Mouse (Mus musculus) liver, embryonic 13.5 days (tissue): ENCODE data around the gene Doc2g. TPM values are rescaled to one million over a fixed set of nuclear protein-coding genes. Genes with fewer than 3 reads are reported as not detected.

Experiments used
- ATAC-seq: fragments of 200-750 bp; cut with Nextera tagmentation; 2 replicates; pipeline ENCODE4 v1.8.0; 2017; ENCODE audit warnings: low read depth, mild to moderate bottlenecking, moderate number of reproducible peaks, moderate library complexity
- DNase-seq: peaks from one replicate; pipeline ENCODE4 v3.0.0; 2022
- H3K27ac ChIP-seq: fragments of 300-500 bp; sonication (generic); 2 replicates; pipeline ENCODE4 v1.5.1; 2015; ENCODE audit warnings: moderate library complexity, mild to moderate bottlenecking, inconsistent platforms
- H3K27me3 ChIP-seq: fragments of 300-500 bp; sonication (generic); 2 replicates; pipeline ENCODE4 v1.6.1; 2015; ENCODE audit warnings: mild to moderate bottlenecking, inconsistent platforms
- H3K36me3 ChIP-seq: fragments of 300-500 bp; sonication (generic); 2 replicates; pipeline ENCODE4 v1.6.1; 2015; ENCODE audit warnings: mild to moderate bottlenecking, inconsistent platforms
- H3K4me1 ChIP-seq: fragments of 300-500 bp; sonication (generic); replicated peaks from 2 replicates; pipeline ENCODE4 v1.6.1; 2015; ENCODE audit warnings: inconsistent platforms
- H3K4me2 ChIP-seq: fragments of 300-500 bp; sonication (generic); 2 replicates; pipeline ENCODE4 v1.6.1; 2015; ENCODE audit warnings: inconsistent platforms, mild to moderate bottlenecking, moderate library complexity
- H3K4me3 ChIP-seq: fragments of 300-500 bp; sonication (generic); replicated peaks from 2 replicates; pipeline ENCODE4 v1.5.1; 2015; ENCODE audit warnings: mild to moderate bottlenecking, inconsistent platforms
- H3K9ac ChIP-seq: fragments of 300-500 bp; sonication (generic); 2 replicates; pipeline ENCODE4 v1.6.1; 2015; ENCODE audit warnings: mild to moderate bottlenecking, inconsistent platforms
- H3K9me3 ChIP-seq: fragments of 300-500 bp; sonication (generic); replicated peaks from 2 replicates; pipeline ENCODE4 v1.6.1; 2016; ENCODE audit warnings: inconsistent platforms
- WGBS: fragments of 180-500 bp; shearing (Covaris S2); methylation state at CpG from one replicate; pipeline ENCODE4 v1.1.7; 2015; ENCODE audit not compliant: insufficient replicate concordance; 5-methylcytosine and 5-hydroxymethylcytosine counted together
- polyA plus RNA-seq: library from polyadenylated mRNA; unstranded; fragments of >200 nt; fragmentation: Nextera tagmentation; extraction: Ambion mirVana; gene quantifications from 2 replicates; pipeline ENCODE4 v1.2.1, GENCODE M21; 2015

Gene Doc2g
- polyA plus RNA-seq, 1 experiment from 2014 or later, result 0.80 TPM

GRCm38 (mm10) chr19:3990804-3991203 lies 12.3 kb upstream of the Doc2g start:
- ATAC-seq (no peak), DNase-seq (no peak)
- Histone ChIP-seq H3K36me3 (peaks cover 4% of the 10 kb centered on the region; the same call in 1 of the 2 replicates), H3K9me3 (no peaks in the 10 kb centered on the region), H3K27ac (no peak overlapping the region), H3K27me3 (0 out of 2 replicates have a peak, but pooled peaks cover 4% of the 10 kb centered on the region), H3K4me2 (no peak overlapping the region), H3K4me1 (peaks cover 24% of the 10 kb centered on the region), H3K9ac (no peak overlapping the region), H3K4me3 (no peak overlapping the region)
- 66% methylated on average over 6 of the region's 6 CpGs for WGBS

DNA sequence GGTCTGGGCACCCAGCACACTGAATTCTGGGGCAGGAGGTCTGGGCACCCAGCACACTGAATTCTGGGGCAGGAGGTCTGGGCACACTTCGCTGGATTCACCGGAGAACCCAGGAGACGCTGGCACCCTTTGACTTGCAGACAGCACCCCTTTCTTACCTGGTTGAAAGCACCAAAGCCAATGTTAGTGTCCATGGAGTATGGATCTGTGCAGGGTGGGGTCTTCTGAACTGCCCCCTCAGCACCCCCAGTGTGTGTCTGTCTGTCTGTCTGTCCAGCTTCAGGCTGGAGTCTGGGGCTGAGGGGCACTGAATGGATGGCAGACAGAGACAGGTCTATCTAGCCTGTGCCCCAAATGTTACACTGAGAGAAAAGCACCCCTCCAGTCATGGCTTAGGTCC lies 11.6 kb upstream of the Doc2g start:
- ATAC-seq, result no peak
- 83% methylated on average over 3 of the region's 3 CpGs for WGBS
- Histone ChIP-seq H3K27me3 (0 out of 2 replicates have a peak, but pooled peaks cover 4% of the 10 kb centered on the region), H3K9ac (no peak overlapping the region), H3K4me2 (no peak overlapping the region), H3K9me3 (no peaks in the 10 kb centered on the region), H3K36me3 (peaks cover 4% of the 10 kb centered on the region; the same call in 1 of the 2 replicates), H3K4me3 (no peak overlapping the region), H3K27ac (no peak overlapping the region), H3K4me1 (peaks cover 16% of the 10 kb centered on the region)
- no peak for DNase-seq

DNA sequence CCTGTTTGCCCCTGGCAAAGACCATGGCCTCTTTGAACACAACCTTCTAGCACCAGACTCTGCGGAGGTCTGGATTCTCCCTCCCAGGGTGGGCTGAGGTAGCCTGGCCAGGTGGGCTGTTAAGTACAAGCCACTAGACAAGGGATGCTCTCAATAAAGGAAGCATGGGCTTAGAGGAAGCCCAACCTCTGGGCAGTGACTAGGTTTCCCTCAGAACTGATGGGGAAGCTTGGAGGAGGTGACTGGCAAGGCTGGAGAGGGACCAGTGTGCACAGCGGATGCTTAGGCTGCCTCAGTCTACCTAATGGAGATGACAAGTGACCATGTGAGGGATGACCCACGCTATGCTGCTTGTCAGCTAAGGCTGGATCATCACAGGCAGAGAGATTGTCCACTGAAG lies 11.1 kb upstream of the Doc2g start:
- H3K27me3 ChIP-seq, result 0 out of 2 replicates have a peak, but pooled peaks cover 4% of the 10 kb centered on the region
- no peak overlapping the region for H3K27ac ChIP-seq
- no peak overlapping the region for H3K9ac ChIP-seq
- ATAC-seq (no peak), DNase-seq (no peak)
- H3K36me3 ChIP-seq, result peaks cover 4% of the 10 kb centered on the region; the same call in 1 of the 2 replicates
- peaks cover 14% of the 10 kb centered on the region for H3K4me1 ChIP-seq
- 67% methylated on average over 3 of the region's 3 CpGs for WGBS
- H3K9me3 ChIP-seq, result no peaks in the 10 kb centered on the region
- no peak overlapping the region for H3K4me2 ChIP-seq
- no peak overlapping the region for H3K4me3 ChIP-seq

GRCm38 (mm10) chr19:3992416-3992815 lies 10.7 kb upstream of the Doc2g start, which contains the start of gene Tbx10:
Gene Tbx10, plus strand, starts transcription at chr19:3992752.
- H3K9me3 ChIP-seq, result no peaks in the 10 kb centered on the region
- no peak within 1 kb of the TSS for H3K4me2 ChIP-seq
- H3K9ac ChIP-seq, result no peak within 1 kb of the TSS
- H3K36me3 ChIP-seq, result peaks cover 4% of the 10 kb centered on the region; the same call in 1 of the 2 replicates
- no peak for ATAC-seq
- no peak within 1 kb of the TSS for H3K4me3 ChIP-seq
- no peak within 1 kb of the TSS for H3K27ac ChIP-seq
- H3K27me3 ChIP-seq, result 0 out of 2 replicates have a peak, but pooled peaks cover 4% of the 10 kb centered on the region
- peaks cover 10% of the 10 kb centered on the region; the same call in 1 of the 2 replicates for H3K4me1 ChIP-seq
- WGBS, result 45% methylated on average over 5 of the region's 5 CpGs
- DNase-seq, result no peak

- ATAC-seq (no peak), DNase-seq (no peak)
- Histone ChIP-seq H3K27ac (no peak overlapping the region), H3K4me3 (no peak overlapping the region), H3K4me1 (peaks cover 23% of the 10 kb centered on the region), H3K9me3 (no peaks in the 10 kb centered on the region), H3K36me3 (no peaks in the 10 kb centered on the region), H3K4me2 (no peak overlapping the region), H3K9ac (no peak overlapping the region), H3K27me3 (0 out of 2 replicates have a peak, but pooled peaks cover 4% of the 10 kb centered on the region)
- WGBS, result 63% methylated on average over 6 of the region's 6 CpGs
Observed at GRCm38 (mm10) chr19:3994932-3995331, 8.2 kb upstream of the Doc2g start.

DNA sequence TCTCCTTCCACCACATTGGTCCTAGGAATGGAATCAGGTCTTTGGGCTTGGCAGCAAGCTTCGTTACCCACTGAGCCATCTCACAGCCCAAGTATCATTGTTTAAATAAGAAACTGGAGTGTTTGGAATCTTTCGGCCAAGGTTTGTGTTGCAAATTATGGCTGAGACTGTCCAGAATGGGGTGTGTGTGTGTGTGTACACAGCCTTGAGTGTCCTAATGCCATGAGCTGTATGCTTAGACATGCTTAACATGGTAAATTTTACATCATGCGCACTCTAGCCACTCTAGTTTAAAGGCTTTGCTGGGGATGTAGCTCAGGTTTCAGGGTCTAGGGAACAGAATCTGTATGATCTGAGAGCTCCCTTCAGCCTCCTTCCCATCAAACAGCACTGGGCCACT lies 7.6 kb upstream of the Doc2g start:
- peaks cover 24% of the 10 kb centered on the region for H3K4me1 ChIP-seq
- H3K27me3 ChIP-seq, result 0 out of 2 replicates have a peak, but pooled peaks cover 4% of the 10 kb centered on the region
- H3K27ac ChIP-seq, result no peak overlapping the region
- H3K4me3 ChIP-seq, result no peak overlapping the region
- no peak overlapping the region for H3K4me2 ChIP-seq
- no peak for DNase-seq
- H3K9me3 ChIP-seq, result no peaks in the 10 kb centered on the region
- no peak for ATAC-seq
- H3K9ac ChIP-seq, result no peak overlapping the region
- 79% methylated on average over 3 of the region's 3 CpGs for whole genome bisulfite sequencing
- H3K36me3 ChIP-seq, result no peaks in the 10 kb centered on the region

DNA sequence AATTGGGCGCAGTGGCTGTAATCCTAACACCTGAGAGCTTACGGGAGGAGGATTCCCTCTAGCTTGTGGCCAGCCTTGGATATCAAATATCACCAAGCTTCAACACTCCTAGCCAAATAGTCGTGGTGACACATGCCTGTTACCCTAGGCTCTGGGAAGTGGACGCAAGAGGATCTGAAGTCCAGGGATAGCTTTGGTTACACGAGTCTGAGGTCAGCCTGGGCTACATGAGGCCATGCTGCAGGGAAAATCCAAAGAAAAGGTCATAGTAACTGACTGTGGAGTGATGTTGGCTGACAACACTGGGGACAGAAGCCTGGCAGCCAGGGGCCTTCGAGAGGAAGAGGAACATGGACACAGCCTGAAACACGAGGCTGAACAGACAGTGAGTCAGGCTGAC lies 7.0 kb upstream of the Doc2g start:
- Histone ChIP-seq H3K36me3 (no peaks in the 10 kb centered on the region), H3K4me2 (no peak overlapping the region), H3K9me3 (no peaks in the 10 kb centered on the region), H3K27ac (no peak overlapping the region), H3K27me3 (0 out of 2 replicates have a peak, but pooled peaks cover 4% of the 10 kb centered on the region), H3K4me3 (no peak overlapping the region), H3K9ac (no peak overlapping the region), H3K4me1 (peaks cover 30% of the 10 kb centered on the region)
- WGBS, result 50% methylated on average over 7 of the region's 7 CpGs
- DNase-seq, result no peak
- ATAC-seq, result no peak

DNA sequence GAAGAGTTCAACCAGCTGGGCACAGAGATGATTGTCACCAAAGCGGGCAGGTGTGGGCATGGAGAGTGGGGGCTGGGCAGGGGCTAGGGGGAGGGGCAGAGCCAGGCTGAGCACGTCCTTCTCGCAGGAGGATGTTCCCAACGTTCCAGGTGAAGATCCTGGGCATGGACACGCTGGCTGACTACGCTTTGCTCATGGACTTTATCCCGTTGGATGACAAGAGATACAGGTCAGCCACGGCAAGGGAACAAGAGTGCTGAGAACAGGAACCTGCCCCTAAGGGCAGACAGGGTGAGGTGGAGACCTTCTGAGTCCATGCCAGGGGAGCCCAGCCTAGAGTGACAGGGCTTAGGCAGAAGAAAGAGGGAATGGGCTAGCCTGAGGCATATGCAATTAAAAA lies 6.4 kb upstream of the Doc2g start:
- H3K4me2 ChIP-seq, result no peak overlapping the region
- ATAC-seq (no peak), DNase-seq (no peak)
- WGBS, result 67% methylated on average over 8 of the region's 8 CpGs
- H3K4me3 ChIP-seq, result no peak overlapping the region
- H3K4me1 ChIP-seq, result peaks cover 36% of the 10 kb centered on the region
- no peak overlapping the region for H3K9ac ChIP-seq
- H3K27me3 ChIP-seq, result 0 out of 2 replicates have a peak, but pooled peaks cover 4% of the 10 kb centered on the region
- H3K27ac ChIP-seq, result no peak overlapping the region
- H3K36me3 ChIP-seq, result no peaks in the 10 kb centered on the region
- no peaks in the 10 kb centered on the region for H3K9me3 ChIP-seq

GRCm38 (mm10) chr19:3997231-3997630 lies 5.9 kb upstream of the Doc2g start:
- Histone ChIP-seq H3K4me3 (no peak overlapping the region), H3K27me3 (0 out of 2 replicates have a peak, but pooled peaks cover 3% of the 10 kb centered on the region), H3K9me3 (no peaks in the 10 kb centered on the region), H3K27ac (no peak overlapping the region), H3K4me1 (peaks cover 40% of the 10 kb centered on the region), H3K36me3 (no peaks in the 10 kb centered on the region), H3K9ac (no peak overlapping the region), H3K4me2 (no peak overlapping the region)
- no peak for DNase-seq
- WGBS, result 52% methylated on average over 8 of the region's 8 CpGs
- no peak for ATAC-seq

DNA sequence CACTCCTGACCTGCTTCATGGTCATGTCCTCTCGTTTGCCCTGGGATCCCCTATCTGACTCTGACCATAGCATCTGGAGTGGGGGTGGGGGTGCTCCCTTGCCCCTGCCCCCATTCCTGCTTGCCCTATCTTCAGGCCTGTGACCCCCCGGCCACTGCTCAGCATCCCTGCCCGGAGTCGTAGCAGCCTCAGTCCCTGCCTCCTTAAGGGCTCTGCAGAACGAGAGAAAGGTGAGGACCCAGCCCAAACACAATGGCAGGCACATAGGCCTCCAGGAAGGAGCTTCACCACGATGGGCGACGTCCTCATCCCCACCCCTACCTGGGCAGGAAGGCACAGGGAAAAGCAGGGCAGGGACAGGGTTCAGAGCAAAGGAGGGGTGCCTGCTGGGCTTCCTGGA lies 4.8 kb upstream of the Doc2g start:
- Histone ChIP-seq H3K4me1 (peaks cover 38% of the 10 kb centered on the region), H3K4me3 (no peak overlapping the region), H3K9ac (no peak overlapping the region), H3K4me2 (no peak overlapping the region), H3K27ac (no peak overlapping the region), H3K9me3 (no peaks in the 10 kb centered on the region), H3K36me3 (no peaks in the 10 kb centered on the region), H3K27me3 (no peaks in the 10 kb centered on the region)
- no peak for ATAC-seq
- no peak for DNase-seq
- 65% methylated on average over 8 of the region's 8 CpGs for WGBS

DNA sequence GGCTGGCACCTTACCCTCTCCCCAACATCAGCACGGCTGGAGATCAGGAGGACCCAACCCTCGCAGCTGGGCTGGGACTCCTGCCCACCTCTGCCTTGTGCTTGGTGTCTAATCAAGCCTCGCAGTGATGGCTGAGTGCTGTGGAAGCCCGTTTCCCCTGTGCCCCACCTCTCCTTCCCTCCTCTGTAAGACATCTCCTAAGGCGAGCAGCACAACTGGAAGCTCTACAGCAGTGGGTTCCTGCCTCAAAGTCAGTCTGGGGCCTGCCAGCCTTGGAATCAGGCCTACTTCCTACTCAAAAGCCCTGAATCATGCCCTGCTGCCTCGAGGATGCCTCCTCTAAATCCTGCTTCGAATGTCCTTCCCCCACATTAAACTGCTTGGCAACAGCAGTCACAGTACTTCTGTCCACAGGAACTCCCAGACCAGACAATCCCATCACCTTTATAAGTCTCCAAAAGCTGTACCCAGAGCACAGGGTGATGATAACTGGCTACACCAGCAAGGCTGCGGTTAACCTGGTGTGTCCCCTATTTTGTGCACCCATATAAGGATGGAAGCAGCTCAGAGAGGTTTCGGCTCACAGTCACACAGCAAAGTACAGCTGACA lies 3.9 kb upstream of the Doc2g start:
- ATAC-seq, result no peak
- H3K36me3 ChIP-seq, result 0 out of 2 replicates have a peak, but pooled peaks cover under 1% of the 10 kb centered on the region
- DNase-seq, result no peak
- H3K27ac ChIP-seq, result 0 out of 2 replicates have a peak overlapping the region, but pooled peaks have one; percentile 64
- peak overlapping the region; percentile 60 for H3K9ac ChIP-seq
- H3K4me1 ChIP-seq, result peaks cover 38% of the 10 kb centered on the region
- peak overlapping the region; percentile 81 for H3K4me3 ChIP-seq
- 70% methylated on average over 9 of the region's 9 CpGs for WGBS
- peak overlapping the region; percentile 90 for H3K4me2 ChIP-seq
- H3K9me3 ChIP-seq, result no peaks in the 10 kb centered on the region
- no peaks in the 10 kb centered on the region for H3K27me3 ChIP-seq
